Mouse (Mus musculus): ENCODE results near the gene Cntn4. TPM values are rescaled to one million over a fixed set of nuclear protein-coding genes. Genes with fewer than 3 reads are reported as not detected.

Gene Cntn4
- polyA plus RNA-seq, 1 experiment = not detected

DNA sequence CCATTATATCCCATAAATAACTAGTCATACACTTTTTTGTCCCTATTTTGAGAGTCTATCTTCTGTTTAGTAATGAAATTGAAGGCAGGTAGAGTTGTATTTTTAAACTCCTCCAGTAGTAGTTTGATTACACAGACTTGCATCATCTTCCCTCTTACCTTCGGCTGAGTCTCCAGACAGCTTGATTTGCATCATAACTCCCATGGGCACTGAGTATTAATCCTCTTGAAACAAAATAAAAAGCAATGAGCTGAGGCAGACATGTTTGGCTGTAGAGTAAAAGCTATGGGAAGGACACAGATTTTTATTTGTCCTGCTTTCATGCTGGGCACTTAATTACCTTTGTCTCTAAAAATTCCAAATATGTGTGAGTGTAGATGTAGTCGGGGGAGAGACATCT is 476.1 kb downstream of the Cntn4 start:
- H3K36me3 ChIP-seq (ENCODE audit: control insufficient read depth, insufficient read depth, low read length) = no peaks in the 10 kb centered on the region
- TF ChIP-seq POLR2A (IDR thresholded peaks at IDR 0.05; ENCODE audit: control insufficient read depth, extremely low read depth, insufficient read depth, low read length, poor library complexity) = no peak
- 84% methylated on average over 2 of the region's 2 CpGs for WGBS
- no peak overlapping the region for H3K27ac ChIP-seq (ENCODE audit: control insufficient read depth, insufficient read depth, low read length)
- H3K4me3 ChIP-seq (ENCODE audit: control insufficient read depth, insufficient read depth, low read length) = no peak overlapping the region
- no peaks in the 10 kb centered on the region for H3K4me1 ChIP-seq (replicated peaks; ENCODE audit: control insufficient read depth, insufficient read depth, low read length)
- no peak for DNase-seq
- no peaks in the 10 kb centered on the region for H3K27me3 ChIP-seq (ENCODE audit: control insufficient read depth, insufficient read depth, low read length)

DNA sequence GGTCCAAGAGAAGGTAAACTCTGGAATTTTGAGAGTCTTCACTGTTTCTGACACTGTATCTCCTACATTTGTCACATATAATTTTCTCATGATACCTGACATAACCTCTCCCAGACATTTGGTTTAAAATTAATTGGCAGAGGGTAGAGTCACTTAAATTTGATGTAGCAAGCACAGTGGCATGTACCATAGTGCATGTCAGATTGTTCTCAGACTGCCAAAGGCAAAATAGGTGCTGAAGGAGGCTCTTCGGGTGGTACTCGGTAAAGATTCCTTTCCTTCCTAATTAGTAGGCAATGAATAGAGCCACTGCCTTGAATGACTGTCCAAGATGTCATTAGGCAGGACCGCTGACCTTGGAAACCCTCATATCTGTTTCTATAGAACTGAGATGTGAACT is 477.9 kb downstream of the Cntn4 start:
- DNase-seq = no peak
- WGBS = 92% methylated on average over 3 of the region's 3 CpGs
- H3K4me1 ChIP-seq (replicated peaks; ENCODE audit: control insufficient read depth, insufficient read depth, low read length) = no peaks in the 10 kb centered on the region
- no peak for TF ChIP-seq CTCF (IDR thresholded peaks at IDR 0.05; ENCODE audit: borderline replicate concordance, control insufficient read depth, extremely low read depth, insufficient read depth, low read length, poor library complexity)
- no peak for TF ChIP-seq POLR2A (IDR thresholded peaks at IDR 0.05; ENCODE audit: control insufficient read depth, extremely low read depth, insufficient read depth, low read length, poor library complexity)
- H3K27me3 ChIP-seq (ENCODE audit: control insufficient read depth, insufficient read depth, low read length) = no peaks in the 10 kb centered on the region
- no peak overlapping the region for H3K27ac ChIP-seq (ENCODE audit: control insufficient read depth, insufficient read depth, low read length)
- H3K36me3 ChIP-seq (ENCODE audit: control insufficient read depth, insufficient read depth, low read length) = no peaks in the 10 kb centered on the region
- no peak overlapping the region for H3K4me3 ChIP-seq (ENCODE audit: control insufficient read depth, insufficient read depth, low read length)

DNA sequence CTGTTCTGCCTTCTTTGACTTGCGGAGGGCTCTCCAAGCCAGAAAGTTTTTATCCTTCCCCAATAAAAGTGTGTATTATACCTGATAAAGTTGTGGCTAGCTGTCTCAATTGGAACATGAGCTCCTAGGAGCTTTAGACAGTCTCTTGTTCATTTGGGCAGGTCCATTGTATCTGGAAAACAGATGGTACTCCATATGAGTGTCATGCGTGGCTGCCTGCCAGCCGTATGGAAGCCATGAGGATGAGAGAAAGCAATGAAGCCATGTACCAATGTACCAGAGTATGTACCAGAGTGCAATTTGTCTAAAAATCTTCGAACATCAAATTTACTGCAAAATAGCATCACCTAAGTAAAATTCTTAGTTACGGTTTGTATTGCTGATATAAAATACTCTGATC is 500.1 kb downstream of the Cntn4 start:
- TF ChIP-seq CTCF (IDR thresholded peaks at IDR 0.05; ENCODE audit: borderline replicate concordance, control insufficient read depth, extremely low read depth, insufficient read depth, low read length, poor library complexity) (no peak), POLR2A (IDR thresholded peaks at IDR 0.05; ENCODE audit: control insufficient read depth, extremely low read depth, insufficient read depth, low read length, poor library complexity) (no peak)
- 91% methylated on average over 5 of the region's 5 CpGs for WGBS
- Histone ChIP-seq H3K27me3 (ENCODE audit: control insufficient read depth, insufficient read depth, low read length) (no peaks in the 10 kb centered on the region), H3K4me3 (ENCODE audit: control insufficient read depth, insufficient read depth, low read length) (no peak overlapping the region), H3K36me3 (ENCODE audit: control insufficient read depth, insufficient read depth, low read length) (no peaks in the 10 kb centered on the region), H3K4me1 (replicated peaks; ENCODE audit: control insufficient read depth, insufficient read depth, low read length) (no peaks in the 10 kb centered on the region), H3K27ac (ENCODE audit: control insufficient read depth, insufficient read depth, low read length) (no peak overlapping the region)
- DNase-seq = no peak

DNA sequence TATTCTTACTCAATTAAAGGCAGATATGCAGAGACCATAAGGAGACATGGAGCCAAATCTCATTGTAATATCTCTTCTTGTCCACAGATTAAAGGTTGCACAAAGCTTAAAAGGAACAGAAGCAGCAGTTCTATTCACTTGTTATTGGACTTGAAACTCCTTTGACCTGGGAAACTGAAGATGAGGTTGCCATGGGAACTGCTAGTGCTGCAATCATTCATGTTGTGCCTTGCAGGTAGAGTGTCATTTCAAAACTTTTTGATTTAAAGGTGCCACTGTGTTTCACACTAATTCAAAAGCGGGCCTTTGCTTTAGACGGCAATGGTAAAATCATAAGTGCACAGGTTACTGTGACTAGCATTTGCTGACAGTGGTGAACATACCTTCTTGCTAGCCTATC is 504.1 kb downstream of the Cntn4 start:
- Histone ChIP-seq H3K36me3 (ENCODE audit: control insufficient read depth, insufficient read depth, low read length) (no peaks in the 10 kb centered on the region), H3K4me1 (replicated peaks; ENCODE audit: control insufficient read depth, insufficient read depth, low read length) (no peaks in the 10 kb centered on the region), H3K27ac (ENCODE audit: control insufficient read depth, insufficient read depth, low read length) (no peak overlapping the region), H3K27me3 (ENCODE audit: control insufficient read depth, insufficient read depth, low read length) (no peaks in the 10 kb centered on the region), H3K4me3 (ENCODE audit: control insufficient read depth, insufficient read depth, low read length) (no peak overlapping the region)
- DNase-seq = no peak
- TF ChIP-seq POLR2A (IDR thresholded peaks at IDR 0.05; ENCODE audit: control insufficient read depth, extremely low read depth, insufficient read depth, low read length, poor library complexity) (no peak), CTCF (IDR thresholded peaks at IDR 0.05; ENCODE audit: borderline replicate concordance, control insufficient read depth, extremely low read depth, insufficient read depth, low read length, poor library complexity) (no peak)
- 92% methylated on average over 2 of the region's 2 CpGs for WGBS

DNA sequence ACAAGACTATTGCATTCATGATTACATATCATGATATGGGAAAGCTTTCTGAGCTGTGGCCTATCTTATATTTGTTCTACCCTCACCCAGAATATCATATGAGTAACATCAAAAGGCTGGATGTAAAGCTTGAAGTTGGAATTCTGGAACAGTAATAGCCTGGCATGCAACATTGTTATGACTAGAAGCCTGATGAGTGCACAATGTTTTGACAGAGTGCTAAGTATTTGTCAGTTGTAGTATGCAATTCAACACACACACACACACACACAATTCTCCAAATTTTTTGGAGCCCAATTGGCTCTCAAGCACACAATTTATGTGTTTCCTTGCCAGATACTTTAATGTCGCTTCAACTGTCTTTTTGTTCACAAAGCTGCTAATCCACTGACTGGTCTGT is 523.5 kb downstream of the Cntn4 start:
- no peak for TF ChIP-seq POLR2A (IDR thresholded peaks at IDR 0.05; ENCODE audit: control insufficient read depth, extremely low read depth, insufficient read depth, low read length, poor library complexity)
- no peak for TF ChIP-seq CTCF (IDR thresholded peaks at IDR 0.05; ENCODE audit: borderline replicate concordance, control insufficient read depth, extremely low read depth, insufficient read depth, low read length, poor library complexity)
- H3K36me3 ChIP-seq (ENCODE audit: control insufficient read depth, insufficient read depth, low read length) = no peaks in the 10 kb centered on the region
- DNase-seq = no peak
- no peaks in the 10 kb centered on the region for H3K27me3 ChIP-seq (ENCODE audit: control insufficient read depth, insufficient read depth, low read length)
- H3K4me3 ChIP-seq (ENCODE audit: control insufficient read depth, insufficient read depth, low read length) = no peak overlapping the region
- no peak overlapping the region for H3K27ac ChIP-seq (ENCODE audit: control insufficient read depth, insufficient read depth, low read length)
- WGBS = 95% methylated on average over 1 of the region's 1 CpGs
- no peaks in the 10 kb centered on the region for H3K4me1 ChIP-seq (replicated peaks; ENCODE audit: control insufficient read depth, insufficient read depth, low read length)

DNA sequence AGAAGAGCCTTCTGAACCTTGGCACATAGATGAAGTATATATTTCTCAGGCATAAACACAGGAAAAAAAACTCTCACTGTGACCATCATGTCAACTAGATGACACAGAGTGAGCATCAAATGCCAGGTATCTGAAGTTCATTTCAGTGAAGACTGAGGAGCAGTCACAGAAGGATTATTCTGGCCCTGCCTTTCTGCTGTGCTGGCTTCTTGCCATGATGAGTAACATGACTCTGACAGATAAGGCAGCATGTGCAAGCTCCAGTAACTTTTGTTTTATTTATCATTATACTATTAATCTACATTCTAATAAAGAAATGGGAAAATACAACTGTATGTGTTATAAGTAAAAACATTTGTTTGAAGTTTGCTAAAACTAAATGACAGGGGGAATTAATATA is 529.9 kb downstream of the Cntn4 start:
- Histone ChIP-seq H3K27ac (ENCODE audit: control insufficient read depth, insufficient read depth, low read length) (no peak overlapping the region), H3K27me3 (ENCODE audit: control insufficient read depth, insufficient read depth, low read length) (no peaks in the 10 kb centered on the region), H3K4me3 (ENCODE audit: control insufficient read depth, insufficient read depth, low read length) (no peak overlapping the region), H3K36me3 (ENCODE audit: control insufficient read depth, insufficient read depth, low read length) (no peaks in the 10 kb centered on the region), H3K4me1 (replicated peaks; ENCODE audit: control insufficient read depth, insufficient read depth, low read length) (no peaks in the 10 kb centered on the region)
- no peak for TF ChIP-seq POLR2A (IDR thresholded peaks at IDR 0.05; ENCODE audit: control insufficient read depth, extremely low read depth, insufficient read depth, low read length, poor library complexity)
- no peak for TF ChIP-seq CTCF (IDR thresholded peaks at IDR 0.05; ENCODE audit: borderline replicate concordance, control insufficient read depth, extremely low read depth, insufficient read depth, low read length, poor library complexity)
- no peak for DNase-seq

DNA sequence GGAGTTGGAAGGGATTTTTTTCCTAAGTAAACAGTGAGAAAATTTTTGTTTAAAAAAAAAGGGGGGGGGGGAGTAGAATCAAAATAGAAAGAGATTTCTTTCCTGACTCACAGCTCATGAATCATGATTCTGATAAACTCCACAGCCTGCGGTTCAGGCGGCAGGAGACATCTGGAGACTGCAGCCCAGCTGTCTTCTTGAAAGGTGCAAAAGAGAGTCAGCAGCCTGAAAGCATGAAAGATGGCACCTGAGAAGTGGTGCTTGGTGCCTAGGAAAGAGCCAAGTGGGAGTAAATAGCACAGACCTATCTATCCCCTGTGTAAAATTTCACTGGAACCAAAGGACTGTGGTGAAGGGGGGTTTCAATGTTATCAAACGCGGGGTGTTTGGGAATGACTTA is 535.6 kb downstream of the Cntn4 start:
- Histone ChIP-seq H3K4me3 (ENCODE audit: control insufficient read depth, insufficient read depth, low read length) (no peak overlapping the region), H3K27me3 (ENCODE audit: control insufficient read depth, insufficient read depth, low read length) (no peaks in the 10 kb centered on the region), H3K27ac (ENCODE audit: control insufficient read depth, insufficient read depth, low read length) (no peak overlapping the region), H3K36me3 (ENCODE audit: control insufficient read depth, insufficient read depth, low read length) (no peaks in the 10 kb centered on the region), H3K4me1 (replicated peaks; ENCODE audit: control insufficient read depth, insufficient read depth, low read length) (no peaks in the 10 kb centered on the region)
- WGBS = 93% methylated on average over 4 of the region's 4 CpGs
- TF ChIP-seq CTCF (IDR thresholded peaks at IDR 0.05; ENCODE audit: borderline replicate concordance, control insufficient read depth, extremely low read depth, insufficient read depth, low read length, poor library complexity) (no peak), POLR2A (IDR thresholded peaks at IDR 0.05; ENCODE audit: control insufficient read depth, extremely low read depth, insufficient read depth, low read length, poor library complexity) (no peak)
- DNase-seq = no peak

Measured in thymus, adult 2 months (tissue).